Mouse (Mus musculus): ENCODE data around the gene Magt1. TPM values are rescaled to one million over a fixed set of nuclear protein-coding genes. Genes with fewer than 3 reads are reported as not detected.

Gene Magt1
- polyA plus RNA-seq, 1 experiment: 10.3 TPM

Other genes starting within 250 kb of the Magt1 start
- 0.14 and 0.16 TPM in 2 replicates for gene Fgf16, start 247.6 kb downstream of the Magt1 start, polyA plus RNA-seq (2012; rRNA removed)
- gene Atrx, start 82.5 kb downstream of the Magt1 start, polyA plus RNA-seq (2012; rRNA removed): 6.7 and 23.8 TPM in 2 replicates
- 472 and 528 TPM in 2 replicates for gene Cox7b, start 3.8 kb upstream of the Magt1 start, polyA plus RNA-seq (2012; rRNA removed)
- 1.9 and 5.1 TPM in 2 replicates for gene Atp7a, start 15.4 kb upstream of the Magt1 start, polyA plus RNA-seq (2012; rRNA removed)
- 0.99 and 1.2 TPM in 2 replicates for gene Tlr13, start 131.3 kb upstream of the Magt1 start, polyA plus RNA-seq (2012; rRNA removed)
- 159 and 201 TPM in 2 replicates for gene Pgk1, start 175.2 kb upstream of the Magt1 start, polyA plus RNA-seq (2012; rRNA removed)
- gene Taf9b, start 209.3 kb upstream of the Magt1 start, polyA plus RNA-seq (2012; rRNA removed): 2.4 and 2.5 TPM in 2 replicates
- not detected in 2 replicates for gene Fnd3c2, start 243.5 kb upstream of the Magt1 start, polyA plus RNA-seq (2012; rRNA removed)